Mouse (Mus musculus) limb, embryonic 12.5 days (tissue): Measurements from ENCODE around the gene Tax1bp3. TPM values are rescaled to one million over a fixed set of nuclear protein-coding genes. Genes with fewer than 3 reads are reported as not detected.

Experiments
- ATAC-seq: fragments of 200-750 bp; cut with Nextera tagmentation; 2 replicates; pipeline ENCODE4 v1.8.0; 2017; ENCODE audit warnings: low read depth, moderate TSS enrichment; ENCODE audit not compliant: insufficient number of reproducible peaks, insufficient read depth, low FRiP score, low TSS enrichment
- H3K27ac ChIP-seq: fragments of 300-500 bp; sonication (generic); 2 replicates; pipeline ENCODE4 v1.5.1; 2016; ENCODE audit warnings: mild to moderate bottlenecking, moderate library complexity
- H3K27me3 ChIP-seq: fragments of 300-500 bp; sonication (generic); 2 replicates; pipeline ENCODE4 v1.6.1; 2016; ENCODE audit warnings: mild to moderate bottlenecking, moderate library complexity
- H3K36me3 ChIP-seq: fragments of 300-500 bp; sonication (generic); 2 replicates; pipeline ENCODE4 v1.6.1; 2016; ENCODE audit warnings: mild to moderate bottlenecking, moderate library complexity
- H3K4me1 ChIP-seq: fragments of 300-500 bp; sonication (generic); replicated peaks from 2 replicates; pipeline ENCODE4 v1.6.1; 2016
- H3K4me2 ChIP-seq: fragments of 300-500 bp; sonication (generic); 2 replicates; pipeline ENCODE4 v1.6.1; 2016; ENCODE audit warnings: mild to moderate bottlenecking, moderate library complexity
- H3K4me3 ChIP-seq: fragments of 300-500 bp; sonication (generic); replicated peaks from 2 replicates; pipeline ENCODE4 v1.5.1; 2016; ENCODE audit warnings: mild to moderate bottlenecking
- H3K9ac ChIP-seq: fragments of 300-500 bp; sonication (generic); replicated peaks from 2 replicates; pipeline ENCODE4 v1.6.1; 2016; ENCODE audit warnings: mild to moderate bottlenecking, moderate library complexity
- H3K9me3 ChIP-seq: fragments of 300-500 bp; sonication (generic); 2 replicates; pipeline ENCODE4 v1.6.1; 2016; ENCODE audit warnings: mild to moderate bottlenecking, moderate library complexity
- WGBS: fragments of 180-500 bp; shearing (Covaris S2); methylation state at CpG from one replicate; pipeline ENCODE4 v1.1.7; 2016; 5-methylcytosine and 5-hydroxymethylcytosine counted together
- polyA plus RNA-seq: library from polyadenylated mRNA; unstranded; fragments of >200 nt; fragmentation: Nextera tagmentation; extraction: Ambion mirVana; gene quantifications from 2 replicates; pipeline ENCODE4 v1.2.1, GENCODE M21; 2016

Gene Tax1bp3
- polyA plus RNA-seq, 1 experiment from 2014 or later, result 215 TPM

- peaks cover 35% of the 10 kb centered on the region for H3K4me1 ChIP-seq
- ATAC-seq, result no peak
- peak overlapping the region; percentile 85 for H3K4me3 ChIP-seq
- peak overlapping the region; percentile 86 for H3K9ac ChIP-seq
- peak overlapping the region; percentile 90 for H3K27ac ChIP-seq
- no peaks in the 10 kb centered on the region for H3K27me3 ChIP-seq
- H3K36me3 ChIP-seq, result peaks cover 29% of the 10 kb centered on the region
- H3K4me2 ChIP-seq, result peak overlapping the region; percentile 76
- no peaks in the 10 kb centered on the region for H3K9me3 ChIP-seq
- 2% methylated on average over 15 of the region's 15 CpGs for WGBS
These were observed 697 bp upstream of the Tax1bp3 start for GRCm38 (mm10) chr11:73176186-73176585.

- peak; percentile 81 for ATAC-seq
- Histone ChIP-seq H3K27me3 (no peaks in the 10 kb centered on the region), H3K4me3 (peak overlapping the region; percentile 85), H3K9ac (peak overlapping the region; percentile 69), H3K27ac (peak overlapping the region; percentile 96), H3K4me1 (peaks cover 25% of the 10 kb centered on the region), H3K36me3 (peaks cover 30% of the 10 kb centered on the region), H3K9me3 (no peaks in the 10 kb centered on the region), H3K4me2 (peak overlapping the region; percentile 68)
- 0% methylated on average over 28 of the region's 28 CpGs for WGBS
These were observed 609 bp downstream of the Tax1bp3 start for GRCm38 (mm10) chr11:73177509-73177875.

DNA sequence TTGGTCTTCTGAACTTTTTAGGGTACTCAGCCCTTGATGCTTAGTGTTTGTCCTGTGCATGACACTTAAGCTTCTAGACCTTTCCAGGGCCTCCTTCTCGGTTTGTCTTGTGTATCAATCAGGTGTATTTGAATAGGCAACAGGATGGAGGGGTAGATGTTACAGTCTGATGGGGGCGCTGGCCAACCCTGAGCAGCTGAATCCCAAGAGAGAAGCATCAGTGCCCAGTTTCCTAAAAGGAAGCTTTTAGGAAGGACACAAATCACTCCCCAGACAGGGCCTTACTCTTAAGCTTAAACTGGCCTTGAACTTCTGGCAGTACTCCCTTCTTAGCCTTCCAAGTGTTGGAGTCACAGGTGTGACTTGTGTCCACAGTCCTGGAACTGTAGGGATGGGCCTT lies 1.0 kb downstream of the Tax1bp3 start:
- peak overlapping the region; percentile 68 for H3K4me2 ChIP-seq
- no peaks in the 10 kb centered on the region for H3K27me3 ChIP-seq
- peaks cover 25% of the 10 kb centered on the region for H3K4me1 ChIP-seq
- peak overlapping the region; percentile 69 for H3K9ac ChIP-seq
- H3K27ac ChIP-seq, result peak overlapping the region; percentile 96
- peaks cover 33% of the 10 kb centered on the region for H3K36me3 ChIP-seq
- WGBS, result 2% methylated on average over 2 of the region's 2 CpGs
- H3K9me3 ChIP-seq, result no peaks in the 10 kb centered on the region
- ATAC-seq, result no peak
- peak overlapping the region; percentile 85 for H3K4me3 ChIP-seq

- Histone ChIP-seq H3K4me1 (no peaks in the 10 kb centered on the region), H3K4me2 (no peak overlapping the region), H3K36me3 (peaks cover 86% of the 10 kb centered on the region), H3K9ac (no peak overlapping the region), H3K27ac (no peak overlapping the region), H3K27me3 (no peaks in the 10 kb centered on the region), H3K9me3 (no peaks in the 10 kb centered on the region), H3K4me3 (no peak overlapping the region)
- ATAC-seq, result no peak
- 92% methylated on average over 10 of the region's 10 CpGs for WGBS
These were observed 9.2 kb downstream of the Tax1bp3 start for GRCm38 (mm10) chr11:73185872-73186615.

- no peaks in the 10 kb centered on the region for H3K9me3 ChIP-seq
- no peak overlapping the region for H3K4me2 ChIP-seq
- H3K27ac ChIP-seq, result no peak overlapping the region
- ATAC-seq, result no peak
- H3K36me3 ChIP-seq, result peaks cover 92% of the 10 kb centered on the region
- no peak overlapping the region for H3K9ac ChIP-seq
- H3K4me1 ChIP-seq, result no peaks in the 10 kb centered on the region
- 90% methylated on average over 6 of the region's 6 CpGs for WGBS
- H3K27me3 ChIP-seq, result no peaks in the 10 kb centered on the region
- no peak overlapping the region for H3K4me3 ChIP-seq
These were observed 10.3 kb downstream of the Tax1bp3 start for GRCm38 (mm10) chr11:73187231-73187630.

DNA sequence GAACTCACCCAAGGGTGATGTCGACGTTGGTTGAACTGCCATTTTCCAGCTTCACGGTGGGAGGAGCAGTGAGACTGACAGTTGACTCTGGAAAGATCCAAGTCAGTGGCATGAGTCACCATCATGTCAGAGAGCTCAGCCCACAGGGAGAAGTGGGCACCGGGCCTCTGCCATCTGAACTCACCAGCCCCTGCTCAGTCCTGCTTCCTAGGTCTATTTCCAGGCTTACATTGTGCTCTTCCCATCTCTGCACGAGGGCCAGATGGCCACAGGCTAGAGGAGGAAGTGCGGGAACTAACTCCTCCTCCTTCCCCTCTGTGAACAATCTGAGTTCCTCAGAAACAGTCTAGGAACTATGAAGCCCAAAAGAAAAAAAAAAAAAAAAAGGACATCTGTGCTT lies 16.2 kb downstream of the Tax1bp3 start:
- Histone ChIP-seq H3K27me3 (no peaks in the 10 kb centered on the region), H3K27ac (no peak overlapping the region), H3K36me3 (peaks cover 44% of the 10 kb centered on the region), H3K4me1 (peaks cover 5% of the 10 kb centered on the region; the same call in 1 of the 2 replicates), H3K4me3 (no peak overlapping the region), H3K4me2 (no peak overlapping the region), H3K9ac (no peak overlapping the region), H3K9me3 (no peaks in the 10 kb centered on the region)
- 80% methylated on average over 6 of the region's 6 CpGs for WGBS
- ATAC-seq, result no peak

DNA sequence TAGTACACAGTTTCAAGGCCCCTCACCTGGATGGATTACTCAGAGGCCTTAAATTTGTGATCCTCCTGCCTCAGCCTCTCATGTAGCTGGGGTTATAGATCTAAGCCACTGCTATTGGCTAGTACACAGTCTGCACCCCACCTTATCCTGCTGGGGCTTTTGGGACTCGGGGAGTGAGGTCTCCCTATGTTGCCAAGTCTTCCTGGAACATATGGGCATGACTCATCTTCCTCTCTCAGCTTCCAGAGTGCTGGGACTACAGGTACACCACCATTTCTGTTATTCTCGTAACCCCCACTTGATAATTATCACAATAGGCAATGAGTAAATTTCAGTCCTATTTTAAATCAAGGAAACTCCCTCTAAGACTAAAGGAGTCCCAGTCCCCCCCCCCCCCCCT lies 17.6 kb downstream of the Tax1bp3 start:
- H3K36me3 ChIP-seq, result peaks cover 32% of the 10 kb centered on the region
- ATAC-seq, result no peak
- H3K27me3 ChIP-seq, result no peaks in the 10 kb centered on the region
- H3K4me1 ChIP-seq, result peaks cover 11% of the 10 kb centered on the region
- no peaks in the 10 kb centered on the region for H3K9me3 ChIP-seq
- H3K4me3 ChIP-seq, result no peak overlapping the region
- no peak overlapping the region for H3K9ac ChIP-seq
- no peak overlapping the region for H3K4me2 ChIP-seq
- WGBS, result 79% methylated on average over 2 of the region's 2 CpGs
- no peak overlapping the region for H3K27ac ChIP-seq

DNA sequence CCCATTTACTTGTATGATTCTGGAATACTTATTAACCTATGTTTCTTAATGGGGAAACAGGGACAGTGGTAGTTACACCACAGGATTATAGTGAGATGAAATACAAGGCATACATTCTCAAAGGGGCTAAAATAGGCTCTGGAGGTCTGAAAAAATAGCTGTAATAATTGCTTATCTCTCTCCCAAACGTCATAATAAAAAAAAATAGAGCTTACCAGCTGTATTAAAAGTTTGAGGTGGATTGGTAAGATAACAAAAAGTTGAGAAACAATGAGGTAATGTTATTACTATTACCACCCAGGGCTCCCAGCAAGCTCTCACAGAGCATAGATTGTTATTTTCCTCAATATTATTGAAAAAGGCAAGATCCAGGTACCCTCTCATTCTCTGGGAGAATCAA lies 21.3 kb downstream of the Tax1bp3 start:
- Histone ChIP-seq H3K9ac (peak overlapping the region; percentile 73), H3K4me1 (peaks cover 15% of the 10 kb centered on the region), H3K9me3 (no peaks in the 10 kb centered on the region), H3K27ac (no peak overlapping the region), H3K4me3 (peak overlapping the region; percentile 67), H3K36me3 (0 out of 2 replicates have a peak, but pooled peaks cover 3% of the 10 kb centered on the region), H3K4me2 (peak overlapping the region; percentile 84), H3K27me3 (peaks cover 7% of the 10 kb centered on the region; the same call in 1 of the 2 replicates)
- WGBS, result 3% methylated on average over 1 of the region's 1 CpGs
- ATAC-seq, result no peak

DNA sequence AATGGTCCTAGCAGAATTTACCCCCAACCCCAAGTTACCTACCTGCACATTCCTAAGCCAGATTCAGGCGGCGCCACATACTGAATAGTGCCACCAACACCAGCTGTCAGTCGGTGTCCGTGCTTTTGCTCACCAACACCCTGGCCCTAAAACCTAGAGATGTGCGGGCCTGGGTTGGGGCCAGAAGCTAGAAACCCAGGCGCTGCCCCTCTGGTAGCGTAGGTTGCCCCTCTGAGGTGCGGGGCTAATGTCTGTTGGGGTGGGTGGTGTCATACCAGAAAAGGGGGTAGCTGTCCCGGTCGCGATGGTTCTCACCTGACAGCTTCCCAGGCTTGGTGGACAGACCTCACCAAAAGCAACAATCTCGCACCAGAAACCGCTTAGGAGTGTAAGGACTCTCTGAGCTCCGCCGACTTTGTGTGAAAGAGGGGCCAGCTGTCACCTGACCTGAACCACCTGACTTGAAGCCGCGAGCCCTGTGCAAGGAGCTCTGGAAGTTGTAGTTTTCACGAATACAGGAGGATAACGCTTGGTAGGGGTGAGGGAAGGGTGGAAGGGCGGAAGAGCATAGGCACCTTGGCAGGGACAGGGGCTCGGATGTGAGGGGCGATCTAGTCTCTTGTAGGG lies 21.8 kb downstream of the Tax1bp3 start, which contains the start of gene Ctns:
Gene Ctns (minus strand): TSS at position 440 of the 627 bp plus-strand sequence.
- Histone ChIP-seq H3K9ac (peak within 1 kb of the TSS; percentile 73), H3K4me2 (peak within 1 kb of the TSS; percentile 84), H3K4me3 (peak within 1 kb of the TSS; percentile 67), H3K36me3 (0 out of 2 replicates have a peak, but pooled peaks cover 3% of the 10 kb centered on the region), H3K4me1 (peaks cover 15% of the 10 kb centered on the region), H3K9me3 (no peaks in the 10 kb centered on the region), H3K27me3 (peaks cover 7% of the 10 kb centered on the region; the same call in 1 of the 2 replicates), H3K27ac (no peak within 1 kb of the TSS)
- WGBS, result 1% methylated on average over 22 of the region's 22 CpGs
- peak; percentile 96 for ATAC-seq

GRCm38 (mm10) chr11:73199230-73199712 lies 22.4 kb downstream of the Tax1bp3 start, which contains the start of gene Shpk:
Shpk (plus strand) TSS chr11:73199460.
- Histone ChIP-seq H3K9me3 (no peaks in the 10 kb centered on the region), H3K4me2 (peak within 1 kb of the TSS; percentile 84), H3K9ac (peak within 1 kb of the TSS; percentile 73), H3K36me3 (0 out of 2 replicates have a peak, but pooled peaks cover 3% of the 10 kb centered on the region), H3K4me3 (peak within 1 kb of the TSS; percentile 67), H3K27me3 (peaks cover 7% of the 10 kb centered on the region; the same call in 1 of the 2 replicates), H3K27ac (no peak within 1 kb of the TSS), H3K4me1 (peaks cover 15% of the 10 kb centered on the region)
- peak; percentile 97 for ATAC-seq
- under 1% methylated on average over 32 of the region's 32 CpGs for WGBS

DNA sequence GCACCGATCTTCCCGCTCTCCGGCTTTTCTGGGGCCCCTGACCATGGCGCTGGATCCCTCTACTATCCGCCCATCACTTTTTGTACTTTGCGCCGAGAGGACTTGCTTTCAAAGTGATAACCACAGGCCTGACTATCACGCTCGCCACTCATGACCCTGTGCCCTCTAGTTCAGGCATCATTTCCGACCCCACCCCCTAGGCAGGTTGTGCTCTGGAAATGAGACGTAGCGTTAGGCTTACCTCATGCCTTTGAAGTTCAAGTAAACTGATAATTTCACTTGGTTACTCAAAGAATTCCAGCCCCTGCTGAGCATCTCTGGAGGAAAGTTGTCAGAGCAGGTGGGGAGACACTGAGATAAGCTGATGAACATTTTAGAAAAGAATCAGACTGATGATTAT lies 23.0 kb downstream of the Tax1bp3 start:
- 4% methylated on average over 12 of the region's 12 CpGs for WGBS
- peak overlapping the region; percentile 84 for H3K4me2 ChIP-seq
- peaks cover 7% of the 10 kb centered on the region; the same call in 1 of the 2 replicates for H3K27me3 ChIP-seq
- H3K9ac ChIP-seq, result peak overlapping the region; percentile 56
- H3K36me3 ChIP-seq, result 0 out of 2 replicates have a peak, but pooled peaks cover 3% of the 10 kb centered on the region
- H3K4me3 ChIP-seq, result peak overlapping the region; percentile 67
- H3K27ac ChIP-seq, result no peak overlapping the region
- no peaks in the 10 kb centered on the region for H3K9me3 ChIP-seq
- peaks cover 15% of the 10 kb centered on the region for H3K4me1 ChIP-seq
- no peak for ATAC-seq
